Mouse (Mus musculus) lung, postnatal 0 days (tissue): Measurements from ENCODE around the gene Cst7.

Experiments used
- CTCF ChIP-seq: IDR thresholded peaks from 2 replicates; pipeline ENCODE4 v1.5.1; 2016; ENCODE audit warnings: antibody characterized with exemption, mild to moderate bottlenecking
- EP300 ChIP-seq: IDR thresholded peaks from 2 replicates; pipeline ENCODE4 v1.6.1; 2016; ENCODE audit warnings: antibody characterized with exemption, mild to moderate bottlenecking, control low read depth

DNA sequence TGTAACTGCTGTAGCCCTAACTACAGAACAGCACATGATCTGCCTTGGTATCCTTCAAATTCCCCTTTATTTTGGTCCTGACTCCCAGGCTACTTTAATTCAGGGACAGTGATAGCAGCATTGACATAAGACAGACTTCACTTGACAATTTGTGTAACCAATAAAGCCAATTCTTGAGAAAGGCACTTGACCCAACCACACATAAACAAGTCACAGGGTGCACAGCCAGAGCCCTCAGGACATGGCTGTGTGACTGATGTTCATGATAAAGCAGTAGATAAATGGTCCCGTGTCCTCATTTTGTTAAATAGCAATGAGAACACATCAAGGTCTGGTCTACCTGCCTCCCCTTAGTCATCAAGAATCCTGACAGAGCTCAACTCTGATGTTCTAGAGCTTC lies 9.4 kb downstream of the Cst7 start:
- TF ChIP-seq CTCF (no peak), EP300 (no peak)
